Mouse (Mus musculus) liver, postnatal 0 days (tissue): ENCODE results near the gene Gm20388. TPM values are rescaled to one million over a fixed set of nuclear protein-coding genes. Genes with fewer than 3 reads are reported as not detected.

Experiments used
- ATAC-seq: fragments of 200-750 bp; cut with Nextera tagmentation; 2 replicates; pipeline ENCODE4 v1.8.0; 2017; ENCODE audit warnings: mild to moderate bottlenecking, moderate library complexity
- DNase-seq: peaks from one replicate; pipeline ENCODE4 v3.0.0-alpha.2; 2016
- H3K27ac ChIP-seq: fragments of 300-500 bp; sonication (generic); 2 replicates; pipeline ENCODE4 v1.5.1; 2014; ENCODE audit warnings: antibody characterized with exemption, moderate library complexity, mild to moderate bottlenecking, low read depth
- H3K27me3 ChIP-seq: fragments of 300-500 bp; sonication (generic); 2 replicates; pipeline ENCODE4 v1.6.1; 2014; ENCODE audit warnings: low read length, control low read depth, mixed read lengths; ENCODE audit not compliant: insufficient read depth
- H3K36me3 ChIP-seq: fragments of 300-500 bp; sonication (generic); replicated peaks from 2 replicates; pipeline ENCODE4 v1.6.1; 2014; ENCODE audit warnings: mild to moderate bottlenecking, control low read depth, low read length, moderate library complexity, mixed read lengths; ENCODE audit not compliant: insufficient read depth
- H3K4me1 ChIP-seq: fragments of 300-500 bp; sonication (generic); 2 replicates; pipeline ENCODE4 v1.6.1; 2014; ENCODE audit warnings: antibody characterized with exemption, mild to moderate bottlenecking, control low read depth; ENCODE audit not compliant: insufficient read depth
- H3K4me2 ChIP-seq: fragments of 300-500 bp; sonication (generic); 2 replicates; pipeline ENCODE4 v1.6.1; 2014; ENCODE audit warnings: low read depth, mild to moderate bottlenecking, low read length, moderate library complexity, mixed read lengths
- H3K4me3 ChIP-seq: fragments of 300-500 bp; sonication (generic); 2 replicates; pipeline ENCODE4 v1.5.1; 2014; ENCODE audit warnings: low read depth, low read length
- H3K9ac ChIP-seq: fragments of 300-500 bp; sonication (generic); replicated peaks from 2 replicates; pipeline ENCODE4 v1.6.1; 2014; ENCODE audit warnings: mild to moderate bottlenecking, moderate library complexity
- H3K9me3 ChIP-seq: fragments of 300-500 bp; sonication (generic); 2 replicates; pipeline ENCODE4 v1.6.1; 2016; ENCODE audit warnings: mild to moderate bottlenecking, control low read depth, low read length, mixed read lengths
- CTCF ChIP-seq: sonication (generic); IDR thresholded peaks from 2 replicates; pipeline ENCODE4 v1.5.1; 2016; ENCODE audit warnings: antibody characterized with exemption, low read depth
- EP300 ChIP-seq: IDR thresholded peaks from 2 replicates; pipeline ENCODE4 v1.6.1; 2016; ENCODE audit warnings: antibody characterized with exemption, low read depth, mild to moderate bottlenecking
- WGBS: fragments of 180-500 bp; shearing (Covaris S2); extraction: QIAGEN DNeasy Blood & Tissue Kit; methylation state at CpG from one replicate; pipeline ENCODE4 v1.1.7; 2014; ENCODE audit not compliant: insufficient replicate concordance; 5-methylcytosine and 5-hydroxymethylcytosine counted together
- polyA plus RNA-seq: library from polyadenylated mRNA; unstranded; fragments of >200 nt; fragmentation: Nextera tagmentation; extraction: Ambion mirVana; gene quantifications from 2 replicates; pipeline ENCODE4 v1.2.1, GENCODE M21; 2015

The Gm20388 gene
- polyA plus RNA-seq, 1 experiment from 2014 or later = not detected

GRCm38 (mm10) chr8:120479691-120480090, 569.0 kb downstream of the Gm20388 start:
- Histone ChIP-seq H3K9me3 (no peaks in the 10 kb centered on the region), H3K27ac (0 out of 2 replicates have a peak overlapping the region, but pooled peaks have one; percentile 8), H3K9ac (no peak overlapping the region), H3K4me1 (peaks cover 35% of the 10 kb centered on the region), H3K4me2 (no peak overlapping the region), H3K4me3 (no peak overlapping the region), H3K27me3 (no peaks in the 10 kb centered on the region), H3K36me3 (no peaks in the 10 kb centered on the region)
- TF ChIP-seq EP300 = no peak; the same call in 1 of the 2 replicates
- TF ChIP-seq CTCF = no peak
- ATAC-seq = no peak
- no peak for DNase-seq
- WGBS = 46% methylated on average over 4 of the region's 4 CpGs

- peaks cover 34% of the 10 kb centered on the region for H3K4me1 ChIP-seq
- no peak overlapping the region for H3K27ac ChIP-seq
- H3K36me3 ChIP-seq = no peaks in the 10 kb centered on the region
- no peak for ATAC-seq
- WGBS = 75% methylated on average over 9 of the region's 9 CpGs
- H3K27me3 ChIP-seq = no peaks in the 10 kb centered on the region
- no peak overlapping the region for H3K4me3 ChIP-seq
- no peak for DNase-seq
- no peaks in the 10 kb centered on the region for H3K9me3 ChIP-seq
- no peak overlapping the region for H3K9ac ChIP-seq
- TF ChIP-seq CTCF = no peak
- TF ChIP-seq EP300 = no peak
- no peak overlapping the region for H3K4me2 ChIP-seq
These were observed 571.5 kb downstream of the Gm20388 start for GRCm38 (mm10) chr8:120482015-120482689.

GRCm38 (mm10) chr8:120484460-120484859, 573.8 kb downstream of the Gm20388 start:
- H3K9ac ChIP-seq = peak overlapping the region; percentile 35; the same call in 1 of the 2 replicates
- TF ChIP-seq EP300 (no peak), CTCF (no peak)
- no peaks in the 10 kb centered on the region for H3K27me3 ChIP-seq
- 0 out of 2 replicates have a peak overlapping the region, but pooled peaks have one; percentile 19 for H3K27ac ChIP-seq
- H3K9me3 ChIP-seq = no peaks in the 10 kb centered on the region
- 43% methylated on average over 6 of the region's 6 CpGs for WGBS
- no peak overlapping the region; the same call in 1 of the 2 replicates for H3K4me2 ChIP-seq
- H3K36me3 ChIP-seq = no peaks in the 10 kb centered on the region
- H3K4me3 ChIP-seq = no peak overlapping the region
- peaks cover 29% of the 10 kb centered on the region for H3K4me1 ChIP-seq
- no peak for DNase-seq
- no peak for ATAC-seq

- DNase-seq (no peak), ATAC-seq (no peak)
- Histone ChIP-seq H3K36me3 (no peaks in the 10 kb centered on the region), H3K9me3 (no peaks in the 10 kb centered on the region), H3K4me1 (peaks cover 29% of the 10 kb centered on the region), H3K27ac (peak overlapping the region; percentile 96), H3K27me3 (no peaks in the 10 kb centered on the region), H3K9ac (peak overlapping the region; percentile 35; the same call in 1 of the 2 replicates), H3K4me3 (no peak overlapping the region), H3K4me2 (peak overlapping the region; percentile 93)
- WGBS = 41% methylated on average over 6 of the region's 6 CpGs
- no peak for TF ChIP-seq EP300
- TF ChIP-seq CTCF = no peak
These were observed 574.5 kb downstream of the Gm20388 start for GRCm38 (mm10) chr8:120485116-120485515.

- TF ChIP-seq EP300 = peak; percentile 60; the same call in 1 of the 2 replicates
- no peak for TF ChIP-seq CTCF
- Histone ChIP-seq H3K27ac (peak overlapping the region; percentile 96), H3K4me2 (peak overlapping the region; percentile 93), H3K36me3 (no peaks in the 10 kb centered on the region), H3K9ac (peak overlapping the region; percentile 90), H3K9me3 (no peaks in the 10 kb centered on the region), H3K4me1 (peaks cover 36% of the 10 kb centered on the region), H3K4me3 (peak overlapping the region; percentile 89), H3K27me3 (no peaks in the 10 kb centered on the region)
- peak; percentile 32 for ATAC-seq
- no peak for DNase-seq
- WGBS = 25% methylated on average over 21 of the region's 21 CpGs
These were observed 575.2 kb downstream of the Gm20388 start for GRCm38 (mm10) chr8:120485551-120486476.
